Mouse (Mus musculus) spleen, adult 2 months (tissue): Measurements from ENCODE around the gene Gm16485. TPM values are rescaled to one million over a fixed set of nuclear protein-coding genes. Genes with fewer than 3 reads are reported as not detected.

Source experiments
- DNase-seq, 2 experiments: peaks; one replicate each; pipeline versions ENCODE4 v3.0.0 to v3.0.0-alpha.2; 2012 to 2021; ENCODE audit warnings: low spot score in 2 of 2, low read depth in 1 of 2
- H3K27ac ChIP-seq: fragments of 200-500 bp; 2 replicates; pipeline ENCODE4 v1.5.1; 2012; ENCODE audit warnings: low read length, inconsistent platforms; ENCODE audit not compliant: insufficient read depth
- H3K27me3 ChIP-seq: fragments of 200-500 bp; 2 replicates; pipeline ENCODE4 v1.6.1; 2012; ENCODE audit warnings: mild to moderate bottlenecking, moderate library complexity, low read length, inconsistent platforms; ENCODE audit not compliant: control insufficient read depth, insufficient read depth
- H3K36me3 ChIP-seq: fragments of 200-500 bp; 2 replicates; pipeline ENCODE4 v1.6.1; 2012; ENCODE audit warnings: mild to moderate bottlenecking, low read length, inconsistent platforms; ENCODE audit not compliant: control insufficient read depth, insufficient read depth
- H3K4me1 ChIP-seq: fragments of 200-500 bp; 2 replicates; pipeline ENCODE4 v1.6.1; 2011; ENCODE audit warnings: inconsistent platforms; ENCODE audit not compliant: control insufficient read depth, insufficient read depth, insufficient read length
- H3K4me3 ChIP-seq: fragments of 200-500 bp; 2 replicates; pipeline ENCODE4 v1.5.1; 2011; ENCODE audit warnings: mild to moderate bottlenecking, inconsistent platforms; ENCODE audit not compliant: insufficient read depth, insufficient read length; ENCODE audit errors: extremely low read depth
- CTCF ChIP-seq: fragments of 200-500 bp; IDR thresholded peaks from 2 replicates; pipeline ENCODE4 v1.5.1; 2011; ENCODE audit warnings: mild to moderate bottlenecking, inconsistent platforms; ENCODE audit not compliant: insufficient read depth, insufficient read length, insufficient replicate concordance; ENCODE audit errors: extremely low read depth
- POLR2A ChIP-seq: fragments of 200-500 bp; IDR thresholded peaks from 2 replicates; pipeline ENCODE4 v1.6.1; 2011; ENCODE audit warnings: low read depth, low read length, inconsistent platforms
- WGBS: fragments of 180-500 bp; shearing (Covaris S2); methylation state at CpG from one replicate; pipeline ENCODE4 v1.1.7; 2018; 5-methylcytosine and 5-hydroxymethylcytosine counted together
- polyA plus RNA-seq: library from polyadenylated mRNA; depleted of rRNA; stranded (reverse); fragments of >200 nt; gene quantifications from 2 replicates; pipeline ENCODE4 v1.2.3, GENCODE M21; 2012; rRNA removed

The Gm16485 gene
- polyA plus RNA-seq, 1 experiment, result not detected

DNA sequence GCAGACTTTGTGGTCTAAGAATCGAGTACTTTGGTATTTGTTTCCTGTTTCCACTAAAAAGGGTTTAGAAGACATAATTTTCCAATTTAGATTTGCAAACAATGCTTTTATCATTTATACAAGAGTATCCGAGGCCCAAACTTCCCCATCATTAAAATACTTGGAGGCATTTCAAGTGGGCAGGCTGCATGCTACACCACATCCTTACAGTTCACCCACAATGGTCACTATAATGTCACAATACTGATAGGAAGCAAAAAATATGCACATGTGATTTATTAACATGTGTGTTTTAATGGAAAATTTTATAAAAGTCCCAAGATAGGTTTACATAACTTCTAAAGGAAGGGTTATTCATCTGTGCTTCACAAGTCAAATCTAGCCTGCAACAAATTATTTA is 24.9 kb downstream of the Gm16485 start:
- Histone ChIP-seq H3K4me3 (no peak overlapping the region), H3K27ac (no peak overlapping the region), H3K27me3 (no peaks in the 10 kb centered on the region), H3K36me3 (no peaks in the 10 kb centered on the region), H3K4me1 (no peaks in the 10 kb centered on the region)
- DNase-seq, result no peak
- 21% methylated on average over 2 of the region's 2 CpGs for WGBS
- TF ChIP-seq CTCF (no peak), POLR2A (no peak)

DNA sequence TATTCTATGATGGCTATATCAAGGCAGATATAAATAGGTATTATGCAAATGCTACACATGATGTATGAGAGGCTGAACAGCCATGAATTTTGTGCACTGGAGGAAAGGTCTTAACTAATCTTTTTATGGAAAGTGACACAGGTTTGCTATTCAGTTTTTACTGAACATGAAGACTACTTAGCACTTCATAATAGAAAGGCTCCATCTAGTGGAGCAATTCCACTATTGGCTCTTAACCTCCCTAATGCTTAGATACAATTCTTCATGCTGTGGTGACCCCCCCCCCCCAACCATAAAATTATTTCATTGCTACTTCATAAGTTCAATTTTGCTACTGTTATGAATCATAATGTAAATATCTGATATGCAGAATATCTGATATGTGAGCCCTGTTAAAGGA is 29.6 kb downstream of the Gm16485 start:
- no peak overlapping the region for H3K27ac ChIP-seq
- TF ChIP-seq POLR2A (no peak), CTCF (no peak)
- H3K4me1 ChIP-seq, result no peaks in the 10 kb centered on the region
- no peaks in the 10 kb centered on the region for H3K36me3 ChIP-seq
- DNase-seq, result no peak
- no peak overlapping the region for H3K4me3 ChIP-seq
- no peaks in the 10 kb centered on the region for H3K27me3 ChIP-seq

DNA sequence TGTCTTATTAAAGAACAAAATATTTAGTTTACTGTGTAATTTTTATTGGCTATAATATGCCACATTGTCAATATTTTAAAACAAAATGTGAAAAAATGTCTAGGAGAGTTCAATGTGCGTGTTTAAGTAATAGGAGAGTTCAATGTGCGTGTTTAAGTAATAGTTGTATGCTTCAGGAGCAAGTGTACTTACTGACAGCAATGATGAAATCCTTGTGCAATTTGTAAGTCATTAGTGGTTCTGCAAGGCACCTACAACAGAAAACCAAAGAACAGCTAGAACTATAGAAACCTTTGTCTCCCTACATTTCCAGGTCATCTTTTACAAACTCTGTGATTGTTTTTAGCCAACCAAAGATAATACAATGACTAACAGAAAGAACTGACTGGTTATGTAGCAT is 43.5 kb downstream of the Gm16485 start:
- TF ChIP-seq POLR2A, result no peak
- TF ChIP-seq CTCF, result no peak
- 78% methylated on average over 2 of the region's 2 CpGs for WGBS
- no peaks in the 10 kb centered on the region for H3K27me3 ChIP-seq
- no peaks in the 10 kb centered on the region for H3K4me1 ChIP-seq
- no peak overlapping the region for H3K4me3 ChIP-seq
- no peak for DNase-seq
- H3K27ac ChIP-seq, result no peak overlapping the region
- no peaks in the 10 kb centered on the region for H3K36me3 ChIP-seq

Other genes starting within 250 kb of the Gm16485 start
- not detected in 2 replicates for gene Pgr, start 72.0 kb upstream of the Gm16485 start, polyA plus RNA-seq